Mouse (Mus musculus) thymus, adult 2 months (tissue): ENCODE data around the gene Man1c1. TPM values are rescaled to one million over a fixed set of nuclear protein-coding genes. Genes with fewer than 3 reads are reported as not detected.
A peak's percentile ranks its signal among the peaks of the same experiment; 100 is the strongest.

ENCODE experiments used
- DNase-seq: peaks from one replicate; pipeline ENCODE4 v3.0.0; 2021
- H3K27ac ChIP-seq: fragments of 200-500 bp; 2 replicates; pipeline ENCODE4 v1.5.1; 2012; ENCODE audit warnings: low read length, control low read depth; ENCODE audit not compliant: control insufficient read depth, insufficient read depth
- H3K27me3 ChIP-seq: fragments of 200-500 bp; 2 replicates; pipeline ENCODE4 v1.6.1; 2012; ENCODE audit warnings: mild to moderate bottlenecking, low read length, moderate library complexity, mixed read lengths; ENCODE audit not compliant: control insufficient read depth, insufficient read depth
- H3K36me3 ChIP-seq: fragments of 200-500 bp; 2 replicates; pipeline ENCODE4 v1.6.1; 2012; ENCODE audit warnings: mild to moderate bottlenecking, low read length, moderate library complexity; ENCODE audit not compliant: control insufficient read depth, insufficient read depth
- H3K4me1 ChIP-seq: fragments of 200-500 bp; replicated peaks from 2 replicates; pipeline ENCODE4 v1.6.1; 2012; ENCODE audit warnings: low read length; ENCODE audit not compliant: control insufficient read depth, insufficient read depth
- H3K4me3 ChIP-seq: fragments of 200-500 bp; 2 replicates; pipeline ENCODE4 v1.5.1; 2012; ENCODE audit warnings: mild to moderate bottlenecking, low read length, control low read depth, moderate library complexity; ENCODE audit not compliant: control insufficient read depth, insufficient read depth
- CTCF ChIP-seq: fragments of 200-500 bp; IDR thresholded peaks from 2 replicates; pipeline ENCODE4 v1.5.1; 2012; ENCODE audit warnings: mild to moderate bottlenecking, control low read depth, low read length, moderate library complexity, borderline replicate concordance; ENCODE audit not compliant: control insufficient read depth, poor library complexity, insufficient read depth; ENCODE audit errors: extremely low read depth
- POLR2A ChIP-seq: fragments of 200-500 bp; IDR thresholded peaks from 2 replicates; pipeline ENCODE4 v1.6.1; 2012; ENCODE audit warnings: mild to moderate bottlenecking, low read length, control low read depth, moderate library complexity; ENCODE audit not compliant: control insufficient read depth, poor library complexity, insufficient read depth; ENCODE audit errors: extremely low read depth
- WGBS: fragments of 180-500 bp; shearing (Covaris S2); methylation state at CpG from one replicate; pipeline ENCODE4 v1.1.7; 2018; 5-methylcytosine and 5-hydroxymethylcytosine counted together
- polyA plus RNA-seq: library from polyadenylated mRNA; depleted of rRNA; stranded (reverse); fragments of >200 nt; gene quantifications from 2 replicates; pipeline ENCODE4 v1.2.3, GENCODE M21; 2012; rRNA removed

The Man1c1 gene
- polyA plus RNA-seq = 4.4 and 5.5 TPM in 2 replicates

DNA sequence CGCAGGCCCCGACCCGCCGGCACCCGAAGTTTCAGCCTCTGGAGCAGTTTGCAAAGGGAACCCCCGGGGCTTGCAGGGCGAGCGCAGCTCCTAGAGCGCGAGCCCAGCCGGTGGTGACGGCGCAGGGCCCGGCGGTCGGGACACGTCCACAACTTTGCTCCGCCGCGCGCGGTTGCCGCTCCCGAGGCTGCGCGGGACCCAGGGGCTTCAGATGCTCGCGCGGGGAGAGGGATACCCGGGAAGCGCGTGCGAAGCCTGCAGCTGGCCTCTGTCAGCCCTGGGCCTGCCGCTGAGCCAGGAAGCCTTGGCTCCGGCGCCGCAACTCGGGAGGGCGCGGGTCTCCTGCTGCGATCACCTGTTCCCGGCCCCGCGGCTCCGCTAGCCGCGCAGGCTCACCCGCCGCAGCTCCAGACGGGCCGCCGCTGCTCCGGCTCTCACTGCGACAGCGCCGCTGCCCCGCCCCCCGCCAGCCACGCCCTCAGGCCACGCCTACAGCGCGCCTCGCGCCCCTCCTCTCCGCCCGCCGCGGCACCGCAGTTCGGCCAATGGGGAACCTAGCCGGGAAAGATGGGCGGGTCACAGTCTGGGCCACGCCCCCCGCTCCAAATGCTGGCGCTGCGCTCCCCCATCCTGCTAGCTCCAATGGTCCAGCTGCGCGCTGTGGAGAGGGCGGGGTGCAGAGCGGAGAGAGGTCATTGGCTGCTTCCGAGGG, at the start of gene Man1c1:
Man1c1 (minus strand) TSS at position 456 of the 712 bp plus-strand sequence.
- Histone ChIP-seq H3K27ac (no peak within 1 kb of the TSS), H3K4me3 (peak within 1 kb of the TSS; percentile 48), H3K36me3 (no peaks in the 10 kb centered on the region), H3K27me3 (peaks cover 14% of the 10 kb centered on the region; the same call in 1 of the 2 replicates), H3K4me1 (peaks cover 19% of the 10 kb centered on the region)
- peak; percentile 32; the same call in 1 of the 2 replicates for TF ChIP-seq POLR2A
- TF ChIP-seq CTCF = 0 out of 2 replicates have a peak, but pooled peaks have one; percentile 9
- peak; percentile 96 for DNase-seq
- under 1% methylated on average over 81 of the region's 81 CpGs for WGBS

GRCm38 (mm10) chr4:134753516-134754261, 49.6 kb upstream of the Man1c1 start:
- Histone ChIP-seq H3K27ac (peak overlapping the region; percentile 98), H3K36me3 (no peaks in the 10 kb centered on the region), H3K4me1 (peaks cover 86% of the 10 kb centered on the region), H3K27me3 (no peaks in the 10 kb centered on the region), H3K4me3 (no peak overlapping the region)
- 27% methylated on average over 17 of the region's 17 CpGs for WGBS
- DNase-seq = peak; percentile 46
- TF ChIP-seq CTCF (no peak), POLR2A (no peak)

DNA sequence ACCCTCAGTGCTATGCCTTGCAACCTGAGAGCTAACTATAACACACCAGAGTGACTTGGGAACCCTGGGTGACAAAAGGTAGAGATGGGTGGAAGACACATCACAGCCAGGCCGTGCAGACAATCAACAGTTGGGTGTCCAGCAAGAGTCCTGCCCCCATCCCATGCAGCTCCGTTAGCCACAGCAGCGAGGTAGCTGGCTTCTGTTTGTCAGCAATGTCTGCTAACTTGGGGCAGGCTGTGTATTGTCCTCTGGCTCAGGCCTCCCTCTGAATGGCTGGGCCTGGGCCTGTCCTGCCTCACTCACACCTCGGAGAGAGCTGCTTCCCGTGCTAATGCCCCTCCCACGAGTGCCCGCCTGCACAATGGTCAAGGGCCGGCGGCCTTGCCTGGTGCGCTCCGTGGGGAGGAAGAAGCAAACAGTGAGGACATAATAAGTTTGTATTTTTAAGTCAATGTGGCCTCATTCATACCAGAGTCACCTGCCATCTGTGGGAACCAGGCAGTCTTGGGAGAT, 48.9 kb upstream of the Man1c1 start:
- Histone ChIP-seq H3K27ac (peak overlapping the region; percentile 98), H3K4me3 (no peak overlapping the region), H3K36me3 (peaks cover under 1% of the 10 kb centered on the region; the same call in 1 of the 2 replicates), H3K4me1 (peaks cover 83% of the 10 kb centered on the region), H3K27me3 (no peaks in the 10 kb centered on the region)
- WGBS = 85% methylated on average over 11 of the region's 11 CpGs
- TF ChIP-seq POLR2A = no peak
- TF ChIP-seq CTCF = no peak
- no peak for DNase-seq

- DNase-seq = peak; percentile 18
- WGBS = 80% methylated on average over 18 of the region's 18 CpGs
- TF ChIP-seq POLR2A (no peak), CTCF (no peak)
- H3K4me3 ChIP-seq = no peak overlapping the region
- H3K27ac ChIP-seq = no peak overlapping the region
- H3K27me3 ChIP-seq = no peaks in the 10 kb centered on the region
- peaks cover 3% of the 10 kb centered on the region; the same call in 1 of the 2 replicates for H3K36me3 ChIP-seq
- peaks cover 79% of the 10 kb centered on the region for H3K4me1 ChIP-seq
Measured at GRCm38 (mm10) chr4:134751682-134752380, 47.7 kb upstream of the Man1c1 start.

- Histone ChIP-seq H3K27ac (peak overlapping the region; percentile 81), H3K4me3 (no peak overlapping the region), H3K27me3 (no peaks in the 10 kb centered on the region), H3K36me3 (peaks cover 3% of the 10 kb centered on the region; the same call in 1 of the 2 replicates), H3K4me1 (peaks cover 69% of the 10 kb centered on the region)
- 52% methylated on average over 6 of the region's 6 CpGs for WGBS
- peak; percentile 22 for DNase-seq
- TF ChIP-seq CTCF (no peak), POLR2A (no peak)
Measured at GRCm38 (mm10) chr4:134750825-134751224, 46.7 kb upstream of the Man1c1 start.

DNA sequence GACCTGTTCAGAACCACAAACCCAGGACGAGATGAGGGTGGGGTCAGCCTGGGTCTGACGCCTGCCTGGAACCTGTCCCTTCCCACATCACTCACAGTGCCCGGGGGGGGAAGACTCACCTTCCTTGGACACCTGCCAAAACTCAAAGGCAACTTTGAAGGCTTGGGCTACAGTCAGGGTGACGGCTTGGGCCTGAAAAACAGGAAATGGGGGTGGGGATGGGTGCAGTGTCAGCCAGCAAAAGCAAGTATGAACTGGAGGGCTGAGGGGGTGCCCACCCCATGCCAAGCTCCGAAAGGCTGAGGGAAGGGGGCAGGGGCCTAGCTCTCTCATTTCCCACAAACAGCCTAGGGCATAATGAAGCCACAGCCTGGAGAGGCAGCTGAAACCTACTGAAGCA, 46.2 kb upstream of the Man1c1 start:
- peaks cover 63% of the 10 kb centered on the region for H3K4me1 ChIP-seq
- peak; percentile 76 for DNase-seq
- no peaks in the 10 kb centered on the region for H3K27me3 ChIP-seq
- H3K36me3 ChIP-seq = peaks cover 3% of the 10 kb centered on the region; the same call in 1 of the 2 replicates
- 4% methylated on average over 5 of the region's 5 CpGs for WGBS
- peak overlapping the region; percentile 3; the same call in 1 of the 2 replicates for H3K4me3 ChIP-seq
- peak overlapping the region; percentile 81 for H3K27ac ChIP-seq
- TF ChIP-seq POLR2A (no peak), CTCF (no peak; the same call in 1 of the 2 replicates)
